ENCODE assay signal across 7 mouse cellular contexts in genomic region chr15:102178279-102178678, GRCm38 (mm10). TPM values are rescaled to one million over a fixed set of nuclear protein-coding genes. Genes with fewer than 3 reads are reported as not detected.
A peak's percentile ranks its signal among the peaks of the same experiment; 100 is the strongest.
DNase-seq lines count a peak whose midpoint lies in the region; ATAC-seq and TF ChIP-seq lines count a peak whose summit lies in the region.

No protein-coding gene starts in this region.

- H3K4me1 ChIP-seq in heart, postnatal 0 days (ENCODE audit: control insufficient read depth, insufficient read depth), result no peaks in the 10 kb centered on the region

- H3K4me2 ChIP-seq in heart, postnatal 0 days (ENCODE audit: low read depth, low read length), result no peak overlapping the region

- WGBS in heart, postnatal 0 days, result 12% methylated on average over 6 of the region's 6 CpGs

- peak; percentile 82 to 88 for DNase-seq in CD8-positive naive resting alpha-beta T cell, adult 2 months (ENCODE audit: low read depth in 2 of 2, low spot score in 2 of 2)
- peak; percentile 75 for DNase-seq in T-cell, adult 2 months (ENCODE audit: low spot score)
- peak; percentile 89 to 95 for DNase-seq in cerebellum, postnatal 36 days
- peak; percentile 43 for DNase-seq in heart, postnatal 0 days (ENCODE audit: low spot score)
- peak; percentile 85 for DNase-seq in layer of hippocampus, adult 9-10 months (ENCODE audit: low spot score)
- peak; percentile 90 for DNase-seq in lung, postnatal 14 days
- peak; percentile 57 for DNase-seq in skeletal muscle tissue, adult 2 months (ENCODE audit: low read depth, low spot score)

- no peaks in the 10 kb centered on the region for H3K27me3 ChIP-seq in heart, postnatal 0 days (ENCODE audit: control insufficient read depth, insufficient read depth, low read length)

- no peak for TF ChIP-seq EP300 in heart, postnatal 0 days (IDR thresholded peaks at IDR 0.05; ENCODE audit: low read depth)

- no peak overlapping the region for H3K4me3 ChIP-seq in heart, postnatal 0 days (ENCODE audit: low read depth, low read length)

- H3K36me3 ChIP-seq in heart, postnatal 0 days (replicated peaks; ENCODE audit: control insufficient read depth, insufficient read depth, low read length), result peaks cover 5% of the 10 kb centered on the region; the same call in 1 of the 2 replicates

- ATAC-seq in heart, postnatal 0 days (ENCODE audit: insufficient read depth, low read depth), result no peak; the same call in 1 of the 2 replicates

- H3K9me3 ChIP-seq in heart, postnatal 0 days (replicated peaks; ENCODE audit: control insufficient read depth, low read length), result no peaks in the 10 kb centered on the region

- TF ChIP-seq CTCF in heart, postnatal 0 days (IDR thresholded peaks at IDR 0.05; ENCODE audit: low read depth), result peak; percentile 86

- no peak overlapping the region for H3K27ac ChIP-seq in heart, postnatal 0 days (ENCODE audit: low read depth)

- H3K9ac ChIP-seq in heart, postnatal 0 days (replicated peaks; ENCODE audit: low read depth, low read length), result no peak overlapping the region

RNA-seq across cellular contexts. Expression of gene Zfp740, which starts 24.8 kb away (rescaled TPM):
- total RNA-seq in heart, postnatal 0 days (2014; rRNA removed; ENCODE audit: low replicate concordance), result 31.1 and 38.4 TPM in 2 replicates
- 17.7 and 18.8 TPM in 2 replicates for polyA plus RNA-seq in heart, postnatal 0 days (2015; fragmentation: Nextera tagmentation; extraction: Ambion mirVana)

RNA-seq across cellular contexts. Expression of gene Csad, which starts 26.2 kb away (rescaled TPM):
- total RNA-seq in heart, postnatal 0 days (2014; rRNA removed; ENCODE audit: low replicate concordance), result 43.9 and 64.7 TPM in 2 replicates
- polyA plus RNA-seq in heart, postnatal 0 days (2015; fragmentation: Nextera tagmentation; extraction: Ambion mirVana), result 27.7 and 33.1 TPM in 2 replicates

RNA-seq across cellular contexts. Expression of gene Soat2, which starts 28.0 kb away (rescaled TPM):
- total RNA-seq in heart, postnatal 0 days (2014; rRNA removed; ENCODE audit: low replicate concordance), result 1.7 TPM in 1 of 2 replicates, not detected in the other
- polyA plus RNA-seq in heart, postnatal 0 days (2015; fragmentation: Nextera tagmentation; extraction: Ambion mirVana), result 0.08 and 0.14 TPM in 2 replicates

RNA-seq across cellular contexts. Expression of gene Igfbp6, which starts 34.1 kb away (rescaled TPM):
- 30.5 and 35.4 TPM in 2 replicates for total RNA-seq in heart, postnatal 0 days (2014; rRNA removed; ENCODE audit: low replicate concordance)
- polyA plus RNA-seq in heart, postnatal 0 days (2015; fragmentation: Nextera tagmentation; extraction: Ambion mirVana), result 24.0 and 24.2 TPM in 2 replicates

RNA-seq across cellular contexts. Expression of gene Spryd3, which starts 42.2 kb away (rescaled TPM):
- total RNA-seq in heart, postnatal 0 days (2014; rRNA removed; ENCODE audit: low replicate concordance), result 20.0 and 22.8 TPM in 2 replicates
- 15.1 and 16.0 TPM in 2 replicates for polyA plus RNA-seq in heart, postnatal 0 days (2015; fragmentation: Nextera tagmentation; extraction: Ambion mirVana)
